Mouse (Mus musculus) gastrocnemius, adult 18-20 months (tissue): ENCODE measurements around the gene C1galt1. TPM values are rescaled to one million over a fixed set of nuclear protein-coding genes. Genes with fewer than 3 reads are reported as not detected.

ENCODE experiments used
- DNase-seq: peaks from one replicate; pipeline ENCODE4 v3.0.0; 2021; ENCODE audit warnings: low spot score
- long read RNA-seq, 2 experiments: library from polyadenylated mRNA; stranded (forward); transcript quantifications; one replicate each; pipeline ENCODE4 v2.0.0; 2021
- total RNA-seq, 2 experiments: library from RNA; stranded (reverse); gene quantifications; 2 replicates each; pipeline ENCODE4 v1.2.3; 2021

Gene C1galt1
- 10 to 100 TPM; 14.1 to 14.3 TPM for total RNA-seq
- long read RNA-seq, experiment 1, full-length matches to known transcripts: 6 of 13 reads
- long read RNA-seq, experiment 1, partial matches to known transcripts: 1 of 13 reads
- long read RNA-seq, experiment 1, other reads (novel, unspliced or antisense): 6 of 13 reads
- long read RNA-seq, experiment 2, full-length matches to known transcripts: 9 of 16 reads
- long read RNA-seq, experiment 2, partial matches to known transcripts: 1 of 16 reads
- long read RNA-seq, experiment 2, other reads (novel, unspliced or antisense): 6 of 16 reads

DNA sequence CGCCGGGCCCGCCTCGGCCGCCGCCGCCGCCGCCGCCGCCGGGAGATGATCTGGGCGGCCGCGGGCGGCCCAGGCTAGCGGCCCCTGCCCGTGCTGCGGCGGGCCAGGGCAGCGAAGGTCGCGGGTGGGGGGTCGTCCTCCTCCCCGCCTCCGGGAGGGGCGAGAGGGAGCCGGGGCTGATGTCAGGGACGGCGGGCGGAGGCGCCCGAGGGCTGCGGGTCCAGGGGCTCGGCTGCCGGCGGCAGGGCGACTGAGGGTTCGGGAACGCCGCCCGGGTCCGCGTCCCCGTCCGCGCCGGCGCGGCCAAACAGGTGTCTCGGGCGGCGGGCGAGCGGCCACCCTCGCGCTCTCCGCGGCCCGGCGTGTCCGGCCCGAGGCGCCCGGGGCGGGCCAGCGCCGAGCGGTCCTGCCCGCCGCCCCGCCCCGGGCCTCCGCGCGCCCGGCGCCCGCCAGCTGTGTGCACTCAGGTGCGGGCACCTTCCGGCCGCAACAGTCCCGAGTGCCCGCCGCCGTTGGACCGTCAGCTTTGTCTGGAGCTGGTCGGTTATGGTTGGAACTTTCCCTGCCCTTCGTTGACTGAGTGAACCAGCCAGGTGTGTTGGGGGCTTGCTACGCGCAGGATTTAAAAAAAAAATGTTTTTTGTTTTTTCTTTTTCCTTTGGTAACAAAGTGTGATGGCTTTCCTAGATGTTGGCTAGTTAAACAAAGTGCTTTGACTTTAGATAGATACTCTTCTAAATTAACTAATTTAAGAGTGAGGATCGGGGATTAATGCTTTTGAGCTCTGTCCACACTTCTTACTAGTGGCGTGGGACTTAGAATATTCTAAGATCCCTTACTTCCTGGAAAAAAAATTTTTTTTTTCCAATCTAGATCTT is at the start of gene C1galt1:
Gene C1galt1, plus strand, starts transcription at position 41 of the 878 bp plus-strand sequence.
- DNase-seq: peak; percentile 56

GRCm38 (mm10) chr6:7799969-7800368 is 44.7 kb upstream of the C1galt1 start:
- DNase-seq: peak; percentile 83

GRCm38 (mm10) chr6:7803765-7804542 is 40.7 kb upstream of the C1galt1 start:
- no peak for DNase-seq

- no peak for DNase-seq
Observed at GRCm38 (mm10) chr6:7814146-7814545, 30.5 kb upstream of the C1galt1 start.

DNA sequence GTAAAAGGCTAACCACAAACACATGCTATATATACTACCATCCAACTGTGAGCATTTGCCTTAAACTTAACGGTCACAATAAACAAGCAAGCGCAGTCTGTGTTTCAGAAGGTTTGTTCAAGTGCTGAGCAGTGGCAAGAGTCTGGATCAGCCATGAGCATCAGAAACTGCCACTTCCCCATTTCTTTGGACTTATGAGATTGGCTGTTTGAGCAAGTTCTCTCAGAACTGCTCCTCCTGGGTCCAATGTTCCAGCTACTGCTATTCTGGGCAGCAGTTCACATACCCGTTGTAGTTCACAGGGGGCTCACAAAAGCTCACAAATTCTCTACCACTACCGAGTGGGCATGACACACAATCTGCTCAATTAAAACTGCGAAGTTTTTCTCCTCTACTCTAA is 28.4 kb upstream of the C1galt1 start:
- no peak for DNase-seq

GRCm38 (mm10) chr6:7822688-7823087 is 22.0 kb upstream of the C1galt1 start:
- DNase-seq: no peak

GRCm38 (mm10) chr6:7830793-7831192 is 13.8 kb upstream of the C1galt1 start:
- no peak for DNase-seq

- DNase-seq: no peak
Observed at GRCm38 (mm10) chr6:7832564-7833175, 12.0 kb upstream of the C1galt1 start.

- no peak for DNase-seq
Observed at GRCm38 (mm10) chr6:7843726-7844411, 773 bp upstream of the C1galt1 start.

- DNase-seq: peak; percentile 97
Observed at GRCm38 (mm10) chr6:7844412-7844801, 235 bp upstream of the C1galt1 start.

DNA sequence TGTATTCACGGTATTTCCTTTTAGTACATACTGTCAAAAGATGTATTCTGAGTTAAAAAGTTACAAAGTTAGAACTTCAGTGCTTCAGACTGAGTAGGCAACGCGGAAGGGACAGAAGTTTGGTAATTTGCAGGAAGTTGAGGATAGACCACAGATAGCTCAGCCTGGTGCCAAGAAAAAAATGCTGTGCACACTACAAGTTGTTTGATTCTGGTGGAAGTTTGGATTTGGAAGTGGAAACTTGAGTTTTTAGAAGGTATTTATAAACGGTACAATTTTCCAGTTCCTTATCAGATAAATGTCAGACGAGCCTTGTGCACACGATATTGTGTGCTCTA is 1.0 kb downstream of the C1galt1 start:
- no peak for DNase-seq

DNA sequence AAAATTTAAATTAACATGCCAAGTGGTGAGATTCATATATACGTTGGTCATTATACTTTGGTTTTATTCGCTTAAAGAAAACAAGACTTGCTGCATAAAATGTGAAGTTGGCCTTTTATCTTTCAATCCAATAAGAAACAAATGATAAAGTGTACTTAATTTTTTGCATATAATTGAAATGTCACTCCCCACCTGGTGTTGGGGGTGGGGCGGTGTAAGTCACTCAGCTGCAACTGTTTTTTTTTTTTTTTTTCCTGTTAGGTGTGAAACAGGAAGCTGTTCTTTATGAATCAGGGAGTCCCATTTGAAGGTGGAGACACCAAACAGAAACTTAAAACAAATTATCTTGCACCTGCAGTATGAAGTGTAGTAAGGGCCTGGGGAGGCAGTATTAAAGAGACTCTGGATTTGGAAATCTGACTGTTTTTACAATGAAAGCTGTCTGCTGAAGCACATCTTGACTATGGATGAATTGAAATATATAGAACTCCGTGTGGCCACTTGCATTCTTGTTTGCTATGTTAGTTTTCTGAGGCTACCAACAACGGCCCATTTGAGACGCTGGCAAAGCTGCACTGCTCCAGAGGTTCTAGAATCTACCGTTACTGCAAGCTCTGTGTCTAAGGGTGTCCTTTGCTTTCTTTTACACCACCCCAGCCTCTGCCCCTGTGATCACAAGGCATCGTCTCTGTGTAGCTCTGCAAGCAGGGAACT is 2.2 kb downstream of the C1galt1 start:
- DNase-seq: no peak

DNA sequence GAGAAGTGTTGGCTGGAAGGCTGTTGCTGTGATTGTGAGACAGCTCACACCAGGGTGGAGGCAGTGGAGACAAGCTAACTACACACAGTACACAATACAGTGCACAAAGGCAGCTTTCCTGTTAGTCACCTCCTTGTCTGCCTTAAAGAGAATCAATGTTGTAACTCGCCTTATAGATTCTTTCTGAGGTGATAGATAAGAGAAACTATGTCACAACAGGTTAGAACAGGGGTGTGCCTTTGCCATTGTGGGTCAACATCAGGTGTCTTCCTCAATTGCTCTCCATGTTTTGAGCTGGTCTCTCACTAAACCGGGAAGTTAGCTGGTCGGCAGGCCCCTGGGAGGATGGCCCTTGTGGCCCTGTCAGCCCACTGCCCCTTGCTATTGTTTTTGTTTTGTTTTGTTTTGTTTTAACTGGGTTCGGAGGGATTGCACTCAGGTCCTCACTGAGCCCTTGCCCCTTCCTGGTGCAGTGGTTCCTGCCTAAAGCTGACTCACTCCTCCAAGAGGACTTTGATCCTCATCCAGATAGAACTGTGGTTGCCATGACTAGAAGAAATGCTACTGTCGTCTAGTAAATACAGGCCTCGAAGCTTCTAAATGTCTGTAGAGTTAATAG is 3.4 kb downstream of the C1galt1 start:
- no peak for DNase-seq

DNA sequence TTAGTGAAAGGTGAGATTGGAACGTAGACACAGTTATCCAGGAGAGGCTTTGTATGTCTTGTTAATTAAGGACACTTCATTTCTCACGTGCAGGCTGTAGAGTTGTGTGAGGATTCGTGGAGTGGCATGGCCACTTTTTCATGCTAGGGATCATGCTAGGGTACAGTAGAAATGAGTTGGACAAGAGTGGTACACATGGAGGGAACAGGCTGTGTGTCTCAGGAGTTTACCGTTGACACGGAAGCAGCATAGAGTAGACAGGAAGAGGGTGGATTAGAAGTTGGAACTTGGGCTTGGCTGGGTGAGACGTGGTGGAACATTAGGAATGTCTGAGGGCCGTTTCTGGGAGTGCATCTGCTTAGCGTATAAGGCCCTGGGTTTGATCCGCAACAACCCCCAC is 4.1 kb downstream of the C1galt1 start:
- DNase-seq: no peak

- no peak for DNase-seq
Observed at GRCm38 (mm10) chr6:7851036-7851435, 6.4 kb downstream of the C1galt1 start.

DNA sequence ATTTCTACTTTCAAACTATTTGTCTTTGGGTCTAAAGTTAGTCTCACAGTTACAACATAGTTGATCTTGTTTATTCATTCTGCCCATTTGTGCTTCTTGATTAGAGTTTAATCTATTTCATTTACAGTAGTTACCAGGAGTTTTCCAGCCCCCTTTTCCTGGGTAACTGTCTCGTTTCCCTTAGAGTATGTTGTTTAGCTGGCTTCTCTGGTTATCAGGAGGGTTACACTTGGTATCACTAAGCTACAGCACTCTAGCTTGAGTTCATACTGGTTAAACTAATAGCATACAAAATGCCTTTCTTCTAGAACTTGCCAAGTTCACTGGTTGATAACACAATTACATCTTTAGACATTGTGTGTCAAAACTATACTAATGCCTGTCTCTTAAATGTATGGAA is 8.3 kb downstream of the C1galt1 start:
- no peak for DNase-seq

- no peak for DNase-seq
Observed at GRCm38 (mm10) chr6:7853461-7853860, 8.8 kb downstream of the C1galt1 start.

DNA sequence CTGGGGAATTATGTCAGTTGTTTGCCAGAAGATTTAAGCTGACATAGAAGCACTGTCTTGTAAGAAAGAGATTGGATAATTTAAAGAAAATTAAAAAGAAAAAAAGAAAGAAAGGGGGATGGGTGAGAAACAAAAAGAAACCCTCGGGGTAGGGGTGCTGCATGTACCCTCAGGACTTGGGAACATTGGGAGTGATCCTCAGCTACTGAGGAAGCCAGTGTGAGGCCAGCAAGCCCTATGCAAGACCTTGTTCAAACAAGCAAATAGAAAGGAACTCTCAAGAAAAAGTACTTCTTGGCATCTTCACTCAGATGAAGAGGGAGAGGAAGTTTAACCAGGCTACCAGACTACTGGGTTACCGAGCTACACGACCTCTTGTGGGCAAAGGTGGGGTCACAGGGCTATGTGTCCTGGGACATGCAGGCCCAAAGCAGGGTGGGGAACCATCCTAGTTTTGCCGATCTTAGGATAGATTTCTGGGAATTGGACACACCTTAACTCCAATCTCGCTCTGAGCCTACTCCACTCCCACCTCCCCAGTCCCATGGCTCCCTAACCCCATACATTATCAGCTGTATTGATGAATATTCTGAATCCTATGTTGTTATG is 12.1 kb downstream of the C1galt1 start:
- no peak for DNase-seq
